Mouse (Mus musculus): Measurements from ENCODE around the gene Nxph4. TPM values are rescaled to one million over a fixed set of nuclear protein-coding genes. Genes with fewer than 3 reads are reported as not detected.

Gene Nxph4
- polyA plus RNA-seq, 1 experiment from 2014 or later, result 194 TPM

Other genes with a start within 250 kb of the Nxph4 start
- 16.1 and 17.5 TPM in 2 replicates for gene Mbd6, start 245.5 kb downstream of the Nxph4 start, polyA plus RNA-seq (2015; fragmentation: Nextera tagmentation; extraction: Ambion mirVana)
- gene Mars, start 222.8 kb downstream of the Nxph4 start, polyA plus RNA-seq (2015; fragmentation: Nextera tagmentation; extraction: Ambion mirVana), result 115 and 118 TPM in 2 replicates
- gene Arhgap9, start 212.6 kb downstream of the Nxph4 start, polyA plus RNA-seq (2015; fragmentation: Nextera tagmentation; extraction: Ambion mirVana), result 0.86 and 1.5 TPM in 2 replicates
- 1.6 and 2.0 TPM in 2 replicates for gene Gli1, start 192.6 kb downstream of the Nxph4 start, polyA plus RNA-seq (2015; fragmentation: Nextera tagmentation; extraction: Ambion mirVana)
- gene Inhbe, start 180.1 kb downstream of the Nxph4 start, polyA plus RNA-seq (2015; fragmentation: Nextera tagmentation; extraction: Ambion mirVana), result 0.09 TPM in 1 of 2 replicates, not detected in the other
- not detected in 2 replicates for gene Inhbc, start 164.1 kb downstream of the Nxph4 start, polyA plus RNA-seq (2015; fragmentation: Nextera tagmentation; extraction: Ambion mirVana)
- gene R3hdm2, start 154.2 kb downstream of the Nxph4 start, polyA plus RNA-seq (2015; fragmentation: Nextera tagmentation; extraction: Ambion mirVana), result 38.8 and 41.9 TPM in 2 replicates
- 2.5 and 2.9 TPM in 2 replicates for gene Stac3, start 32.9 kb downstream of the Nxph4 start, polyA plus RNA-seq (2015; fragmentation: Nextera tagmentation; extraction: Ambion mirVana)
- 20.7 and 24.4 TPM in 2 replicates for gene Ndufa4l2, start 19.6 kb downstream of the Nxph4 start, polyA plus RNA-seq (2015; fragmentation: Nextera tagmentation; extraction: Ambion mirVana)
- 56.2 and 64.8 TPM in 2 replicates for gene Shmt2, start 12.1 kb downstream of the Nxph4 start, polyA plus RNA-seq (2015; fragmentation: Nextera tagmentation; extraction: Ambion mirVana)
- 102 and 114 TPM in 2 replicates for gene Lrp1, start 86.6 kb upstream of the Nxph4 start, polyA plus RNA-seq (2015; fragmentation: Nextera tagmentation; extraction: Ambion mirVana)
- gene Stat6, start 108.4 kb upstream of the Nxph4 start, polyA plus RNA-seq (2015; fragmentation: Nextera tagmentation; extraction: Ambion mirVana), result 6.2 and 6.3 TPM in 2 replicates
- gene Nemp1, start 132.3 kb upstream of the Nxph4 start, polyA plus RNA-seq (2015; fragmentation: Nextera tagmentation; extraction: Ambion mirVana), result 3.1 and 3.4 TPM in 2 replicates
- gene Nab2, start 134.0 kb upstream of the Nxph4 start, polyA plus RNA-seq (2015; fragmentation: Nextera tagmentation; extraction: Ambion mirVana), result 2.5 and 2.7 TPM in 2 replicates
- 0.72 and 0.77 TPM in 2 replicates for gene Myo1a, start 170.6 kb upstream of the Nxph4 start, polyA plus RNA-seq (2015; fragmentation: Nextera tagmentation; extraction: Ambion mirVana)
- 0.42 and 1.2 TPM in 2 replicates for gene Tac2, start 189.9 kb upstream of the Nxph4 start, polyA plus RNA-seq (2015; fragmentation: Nextera tagmentation; extraction: Ambion mirVana)
- gene Zbtb39, start 205.0 kb upstream of the Nxph4 start, polyA plus RNA-seq (2015; fragmentation: Nextera tagmentation; extraction: Ambion mirVana), result 3.2 and 4.1 TPM in 2 replicates
- 1.8 TPM in 2 replicates for gene Gpr182, start 217.2 kb upstream of the Nxph4 start, polyA plus RNA-seq (2015; fragmentation: Nextera tagmentation; extraction: Ambion mirVana)
- 0.08 TPM in 1 of 2 replicates, not detected in the other for gene Rdh1, start 225.2 kb upstream of the Nxph4 start, polyA plus RNA-seq (2015; fragmentation: Nextera tagmentation; extraction: Ambion mirVana)
- not detected in 2 replicates for gene Rdh16f1, start 225.2 kb upstream of the Nxph4 start, polyA plus RNA-seq (2015; fragmentation: Nextera tagmentation; extraction: Ambion mirVana)
- 0.09 and 0.21 TPM in 2 replicates for gene Rdh9, start 241.8 kb upstream of the Nxph4 start, polyA plus RNA-seq (2015; fragmentation: Nextera tagmentation; extraction: Ambion mirVana)